Mouse (Mus musculus) kidney, adult 8-10 months (tissue): ENCODE measurements at regions not wholly inside any gene's neighbourhood (a gene's known extent, or its start where the extent isn't known, plus 50 kb on each side); places are given as distances from the start of the nearest gene placed in this dataset.
A peak's percentile ranks its signal among the peaks of the same experiment; 100 is the strongest.

ENCODE experiments used
- DNase-seq, 2 experiments: peaks; one replicate each; pipeline ENCODE4 v3.0.0; 2022

GRCm38 (mm10) chr1:61437603-61438002 is 201.0 kb upstream of the Pard3b start:
- DNase-seq: no peak

- DNase-seq: no peak
Observed at GRCm38 (mm10) chr1:61461435-61461834, 177.2 kb upstream of the Pard3b start.

DNA sequence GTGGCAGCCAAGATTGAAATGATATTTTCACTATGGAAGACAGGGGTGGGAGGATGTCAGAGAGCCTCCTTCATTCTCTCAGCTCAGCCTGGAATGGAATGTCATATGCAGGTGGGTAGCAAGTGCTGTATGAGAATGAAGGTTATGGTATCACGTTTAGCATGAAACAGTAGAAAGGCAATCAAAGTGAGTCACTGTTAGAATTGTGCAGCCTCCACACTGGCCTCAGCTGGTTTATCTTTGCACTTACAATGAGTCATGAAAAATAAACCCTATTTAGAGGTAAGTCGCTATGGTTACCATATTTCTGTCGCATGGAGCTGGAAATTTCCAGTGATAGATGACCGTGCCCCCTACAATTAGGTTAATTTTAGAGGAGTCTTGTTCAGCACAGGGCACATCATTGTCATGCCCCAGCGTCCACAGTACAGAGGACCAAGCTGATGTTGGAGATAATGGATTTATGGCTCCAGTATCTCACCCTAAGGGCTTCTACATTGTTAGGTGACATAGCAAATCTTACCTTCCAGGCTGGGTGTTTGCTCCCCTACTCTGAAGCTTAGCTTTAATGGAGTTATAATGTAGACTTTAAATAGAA is 167.9 kb upstream of the Pard3b start:
- DNase-seq: no peak

DNA sequence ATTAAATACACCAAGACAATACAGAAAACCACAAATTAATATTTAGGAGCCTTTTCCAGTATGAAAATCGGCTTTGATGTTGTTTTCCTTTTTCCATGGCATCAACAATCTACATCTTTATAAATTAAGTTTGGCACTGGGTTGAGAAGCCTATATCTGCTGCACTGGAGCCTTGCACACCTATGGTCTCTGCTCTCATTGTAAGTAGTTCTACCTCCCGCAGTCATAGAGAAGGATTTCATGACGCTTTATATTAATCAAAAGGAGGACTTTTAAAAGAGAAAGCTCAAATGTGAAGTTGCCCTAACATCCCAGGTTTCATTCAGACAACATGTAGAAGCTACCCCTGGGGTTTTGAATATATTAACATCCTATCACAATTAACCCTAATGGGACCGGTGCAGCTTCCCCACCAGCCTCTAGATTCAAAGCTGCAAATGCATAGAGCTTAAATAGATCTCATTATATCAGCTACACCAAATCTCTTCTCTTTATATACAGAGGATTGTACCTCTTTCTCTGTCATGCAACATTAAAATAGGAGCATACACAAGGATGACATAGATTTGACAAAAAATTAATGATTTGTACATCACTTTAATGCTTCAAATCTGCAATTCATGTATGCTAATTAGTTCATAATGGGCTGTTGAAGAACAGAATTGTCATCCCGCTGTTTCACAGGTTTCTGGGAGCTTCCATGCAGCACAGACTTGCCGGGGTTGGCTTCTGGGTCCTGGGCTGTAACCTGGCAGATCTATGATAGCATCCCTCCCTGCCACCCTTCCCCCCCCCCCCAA is 166.6 kb upstream of the Pard3b start:
- DNase-seq: no peak

GRCm38 (mm10) chr1:61472579-61473242 is 165.9 kb upstream of the Pard3b start:
- no peak for DNase-seq

GRCm38 (mm10) chr1:61485459-61485858 is 153.2 kb upstream of the Pard3b start:
- no peak for DNase-seq

GRCm38 (mm10) chr1:61524886-61525285 is 113.7 kb upstream of the Pard3b start:
- DNase-seq: no peak

GRCm38 (mm10) chr1:61525881-61526280 is 112.7 kb upstream of the Pard3b start:
- DNase-seq: no peak

- no peak for DNase-seq
Observed at GRCm38 (mm10) chr1:61528757-61529156, 109.9 kb upstream of the Pard3b start.

DNA sequence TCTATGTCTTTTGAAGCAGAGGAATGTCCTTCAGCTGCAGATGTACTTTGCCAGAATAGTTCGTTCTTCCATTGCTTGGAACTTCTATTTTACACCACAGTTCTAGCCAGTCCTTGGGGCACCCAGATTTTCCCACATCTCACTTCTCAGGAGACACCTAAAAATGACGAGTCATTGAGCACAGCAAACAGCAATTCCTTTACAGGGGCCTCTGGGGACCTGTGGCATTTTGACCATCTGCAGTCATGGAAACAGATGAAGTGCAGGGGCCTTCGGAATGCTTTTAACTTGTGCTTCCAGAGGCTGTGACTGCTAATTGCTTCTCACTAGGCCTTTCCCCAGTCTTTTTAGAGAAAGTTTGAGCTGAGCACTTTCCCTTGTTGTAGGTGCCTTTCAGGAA is 108.5 kb upstream of the Pard3b start:
- DNase-seq: no peak

GRCm38 (mm10) chr1:61531487-61531886 is 107.1 kb upstream of the Pard3b start:
- DNase-seq: no peak

DNA sequence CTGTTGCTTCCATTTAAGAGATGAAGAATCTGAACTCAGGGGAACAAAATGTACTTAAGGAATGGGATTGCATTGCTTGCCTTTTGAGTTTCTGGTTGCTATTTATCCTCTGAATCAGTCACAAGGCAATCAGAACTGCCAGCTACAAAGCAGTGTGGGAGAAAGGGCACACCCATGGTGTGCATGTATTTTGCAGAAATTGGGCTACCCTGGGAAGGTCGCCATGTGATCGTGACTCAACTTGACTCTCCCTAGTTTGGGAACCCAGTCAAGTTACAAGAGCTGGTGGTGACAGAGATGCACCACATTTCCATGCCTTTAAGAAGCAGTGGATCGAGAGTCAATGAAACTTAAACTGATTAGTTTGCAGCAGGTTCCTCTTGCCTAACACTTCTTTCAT is 98.5 kb upstream of the Pard3b start:
- DNase-seq: no peak

DNA sequence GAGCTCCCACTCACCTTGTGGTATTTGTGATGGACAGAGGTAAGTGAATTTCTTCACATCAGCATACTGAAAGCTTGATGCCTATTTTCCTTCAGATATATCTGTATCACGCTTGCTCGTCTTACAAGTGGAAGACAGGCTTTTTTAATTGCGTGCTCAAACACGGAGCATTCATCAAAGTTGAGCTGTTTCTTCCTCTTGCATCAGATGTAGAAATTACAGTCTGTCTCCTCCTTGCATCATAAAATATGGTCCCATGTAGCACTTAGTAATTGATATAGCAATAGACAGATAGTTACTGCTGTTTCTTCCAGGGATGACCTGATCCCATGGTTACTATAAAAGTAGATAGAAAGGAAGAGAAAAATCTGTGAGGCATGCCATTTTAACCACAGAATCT is 97.5 kb upstream of the Pard3b start:
- no peak for DNase-seq

GRCm38 (mm10) chr1:61552577-61553517 is 85.8 kb upstream of the Pard3b start:
- DNase-seq: peak in 1 of 2 experiments; percentile 7

GRCm38 (mm10) chr1:61559514-61559913 is 79.1 kb upstream of the Pard3b start:
- DNase-seq: no peak

- DNase-seq: no peak
Observed at GRCm38 (mm10) chr1:61562091-61562490, 76.5 kb upstream of the Pard3b start.

DNA sequence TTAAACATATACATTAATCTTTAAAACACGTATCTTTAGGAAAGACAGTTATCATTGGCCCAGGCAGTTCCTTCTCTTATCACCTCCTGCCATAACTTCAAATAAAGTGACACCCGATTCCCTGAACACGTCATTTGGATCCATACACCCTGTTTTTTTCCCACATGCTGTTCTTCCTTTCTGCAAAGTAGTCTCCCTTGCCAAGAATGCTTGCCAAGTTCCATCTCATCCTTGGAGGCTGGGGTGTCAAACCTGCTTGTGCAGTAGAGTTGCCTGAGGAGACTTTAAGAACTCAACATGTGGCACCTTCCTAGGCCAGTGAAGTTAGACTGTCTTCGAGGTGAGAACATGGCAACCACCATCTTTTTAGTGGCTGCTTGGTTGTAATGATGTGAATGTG is 73.2 kb upstream of the Pard3b start:
- DNase-seq: no peak

DNA sequence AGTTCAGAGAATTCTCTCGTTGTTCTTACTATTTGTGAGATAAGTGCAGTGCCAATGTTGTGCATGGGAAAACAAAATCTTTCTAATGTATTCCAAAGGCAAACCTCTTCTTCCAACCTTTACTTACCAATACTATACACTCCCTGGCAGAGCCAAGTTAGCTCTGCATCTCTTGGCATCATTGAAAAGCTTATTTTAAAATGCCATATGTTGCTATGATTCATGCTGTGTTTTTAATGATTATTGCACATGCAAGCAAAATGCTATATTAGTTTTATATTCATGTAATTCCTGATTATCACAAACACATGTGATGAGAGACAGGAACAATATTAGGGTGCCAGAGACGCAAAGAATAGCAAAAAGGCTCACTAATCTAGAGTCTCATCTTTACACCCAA is 64.3 kb upstream of the Pard3b start:
- DNase-seq: no peak

DNA sequence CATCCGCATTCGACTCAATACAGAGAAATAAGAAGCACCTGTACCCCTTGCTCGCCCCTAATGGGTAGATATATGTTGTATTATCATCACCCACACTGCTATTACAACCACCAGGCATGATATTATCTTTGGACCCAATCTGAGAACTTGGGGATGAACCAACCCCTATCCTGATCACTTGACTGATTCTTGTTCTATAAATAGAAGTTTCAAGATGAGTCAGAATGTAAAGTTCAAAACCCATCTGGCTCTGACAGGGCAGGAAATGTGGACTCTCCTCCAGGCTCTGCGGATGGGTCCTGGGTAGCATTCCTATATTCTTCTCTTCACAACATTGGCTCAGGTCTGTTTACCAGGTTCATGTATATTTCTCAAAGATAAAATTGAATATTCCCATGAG is 61.9 kb upstream of the Pard3b start:
- DNase-seq: no peak

- DNase-seq: peak in 1 of 2 experiments; percentile 44
Observed at GRCm38 (mm10) chr1:61587251-61587650, 51.4 kb upstream of the Pard3b start.
